Mouse (Mus musculus) spleen, adult 2 months (tissue): ENCODE data around the gene Mapk12.

Experiments used
- CTCF ChIP-seq: fragments of 200-500 bp; IDR thresholded peaks from 2 replicates; pipeline ENCODE4 v1.5.1; 2011; ENCODE audit warnings: mild to moderate bottlenecking, inconsistent platforms; ENCODE audit not compliant: insufficient read depth, insufficient read length, insufficient replicate concordance; ENCODE audit errors: extremely low read depth
- POLR2A ChIP-seq: fragments of 200-500 bp; IDR thresholded peaks from 2 replicates; pipeline ENCODE4 v1.6.1; 2011; ENCODE audit warnings: low read depth, low read length, inconsistent platforms

GRCm38 (mm10) chr15:89177121-89177520, 36.6 kb upstream of the Mapk12 start:
- no peak for TF ChIP-seq POLR2A
- TF ChIP-seq CTCF: no peak
